8 mouse cellular contexts compared by ENCODE assay signal in the genomic region with DNA sequence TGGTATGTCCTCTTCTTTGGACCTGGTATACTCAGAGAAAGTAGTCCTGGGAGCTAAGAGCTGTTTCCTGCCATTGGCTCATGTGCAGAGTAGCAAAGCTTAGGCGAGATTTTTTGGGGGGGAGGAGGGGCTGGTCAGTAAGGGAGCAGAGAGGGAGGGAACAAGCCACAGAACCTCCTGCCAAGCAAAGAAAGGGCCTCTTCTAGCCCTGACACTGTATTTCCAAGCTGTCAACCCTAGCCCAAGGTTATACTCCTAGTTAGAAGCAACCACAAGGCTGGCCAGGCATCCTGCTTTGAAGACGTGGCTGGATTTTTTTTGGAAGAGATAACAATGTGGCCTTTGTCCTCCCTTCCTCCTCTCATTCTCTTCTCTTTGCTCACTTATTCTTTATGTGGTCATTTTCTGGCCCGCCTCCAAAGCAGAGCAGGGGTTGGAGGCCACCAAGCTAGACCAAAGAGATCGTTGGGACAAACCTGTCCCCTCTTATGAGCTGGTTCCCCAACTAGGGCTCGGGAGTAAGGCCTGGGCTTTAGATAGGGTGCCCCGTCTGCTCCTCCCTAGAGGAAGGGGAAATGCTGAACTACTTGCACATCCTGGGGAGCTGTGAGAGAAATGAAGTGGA.
A peak's percentile ranks its signal among the peaks of the same experiment; 100 is the strongest.
DNase-seq lines count a peak whose midpoint lies in the region; ATAC-seq and TF ChIP-seq lines count a peak whose summit lies in the region.

No protein-coding gene starts in this region.

- no peak for TF ChIP-seq CTCF in embryonic fibroblast, embryonic 13.5 days (IDR thresholded peaks at IDR 0.05; ENCODE audit: borderline replicate concordance, insufficient read depth, low read length)

- H3K9me3 ChIP-seq in forebrain, embryonic 10.5 days, result no peaks in the 10 kb centered on the region
- H3K9me3 ChIP-seq in forebrain, embryonic 11.5 days (ENCODE audit: control insufficient read depth, low read length), result no peaks in the 10 kb centered on the region
- no peaks in the 10 kb centered on the region for H3K9me3 ChIP-seq in intestine, embryonic 15.5 days
- no peaks in the 10 kb centered on the region for H3K9me3 ChIP-seq in intestine, embryonic 16.5 days (ENCODE audit: control insufficient read depth, low read length)

- WGBS in forebrain, embryonic 10.5 days, result 65% methylated on average over 6 of the region's 6 CpGs
- 54% methylated on average over 6 of the region's 6 CpGs for WGBS in forebrain, embryonic 11.5 days
- WGBS in intestine, embryonic 15.5 days, result 75% methylated on average over 6 of the region's 6 CpGs
- WGBS in intestine, embryonic 16.5 days, result 72% methylated on average over 6 of the region's 6 CpGs

- peaks cover 100% of the 10 kb centered on the region for H3K27me3 ChIP-seq in forebrain, embryonic 10.5 days (ENCODE audit: poor library complexity, severe bottlenecking)
- H3K27me3 ChIP-seq in forebrain, embryonic 11.5 days (ENCODE audit: control insufficient read depth, insufficient read depth, low read length), result peaks cover 9% of the 10 kb centered on the region
- H3K27me3 ChIP-seq in intestine, embryonic 15.5 days (replicated peaks), result 0 out of 2 replicates have a peak, but pooled peaks cover 3% of the 10 kb centered on the region
- 0 out of 2 replicates have a peak, but pooled peaks cover 4% of the 10 kb centered on the region for H3K27me3 ChIP-seq in intestine, embryonic 16.5 days (replicated peaks; ENCODE audit: control insufficient read depth, insufficient read depth, low read length)

- peaks cover 36% of the 10 kb centered on the region for H3K4me1 ChIP-seq in forebrain, embryonic 10.5 days
- H3K4me1 ChIP-seq in forebrain, embryonic 11.5 days (replicated peaks; ENCODE audit: control insufficient read depth, insufficient read depth, low read length), result no peaks in the 10 kb centered on the region
- H3K4me1 ChIP-seq in intestine, embryonic 15.5 days (replicated peaks), result 0 out of 2 replicates have a peak, but pooled peaks cover 9% of the 10 kb centered on the region
- H3K4me1 ChIP-seq in intestine, embryonic 16.5 days (ENCODE audit: control insufficient read depth, insufficient read depth, low read length), result no peaks in the 10 kb centered on the region
- H3K4me1 ChIP-seq in embryonic fibroblast, embryonic 13.5 days (ENCODE audit: control insufficient read depth, insufficient read depth, low read length), result peaks cover 7% of the 10 kb centered on the region

- peak; percentile 12 for DNase-seq in forebrain, embryonic 10.5 days (ENCODE audit: extremely low spot score, low spot score)
- no peak for DNase-seq in forebrain, embryonic 11.5 days (ENCODE audit: low spot score)
- peak; percentile 64 for DNase-seq in 3T3-L1 (ENCODE audit: low read depth, low spot score)
- DNase-seq in left cerebral cortex, postnatal 4 days, result no peak
- DNase-seq in spleen, postnatal 10 days (ENCODE audit: low spot score in 2 of 2), result no peak

- no peak overlapping the region for H3K4me3 ChIP-seq in forebrain, embryonic 10.5 days
- H3K4me3 ChIP-seq in forebrain, embryonic 11.5 days (ENCODE audit: low read depth, low read length), result no peak overlapping the region
- H3K4me3 ChIP-seq in intestine, embryonic 15.5 days (replicated peaks), result no peak overlapping the region
- no peak overlapping the region for H3K4me3 ChIP-seq in intestine, embryonic 16.5 days (ENCODE audit: low read length)
- no peak overlapping the region for H3K4me3 ChIP-seq in embryonic fibroblast, embryonic 13.5 days (ENCODE audit: insufficient read depth, low read length)

- no peaks in the 10 kb centered on the region for H3K36me3 ChIP-seq in forebrain, embryonic 10.5 days (replicated peaks)
- H3K36me3 ChIP-seq in forebrain, embryonic 11.5 days (ENCODE audit: control insufficient read depth, insufficient read depth, low read length), result no peaks in the 10 kb centered on the region
- no peaks in the 10 kb centered on the region for H3K36me3 ChIP-seq in intestine, embryonic 15.5 days
- H3K36me3 ChIP-seq in intestine, embryonic 16.5 days (ENCODE audit: control insufficient read depth, insufficient read depth, low read length), result no peaks in the 10 kb centered on the region

- no peak for ATAC-seq in forebrain, embryonic 11.5 days (replicated peaks; ENCODE audit: low FRiP score)
- no peak for ATAC-seq in intestine, embryonic 15.5 days
- ATAC-seq in intestine, embryonic 16.5 days, result no peak

- no peak overlapping the region for H3K9ac ChIP-seq in forebrain, embryonic 11.5 days (ENCODE audit: low read length)
- no peak overlapping the region for H3K9ac ChIP-seq in intestine, embryonic 15.5 days
- H3K9ac ChIP-seq in intestine, embryonic 16.5 days (ENCODE audit: low read depth, low read length), result no peak overlapping the region

- no peak for TF ChIP-seq POLR2A in embryonic fibroblast, embryonic 13.5 days (IDR thresholded peaks at IDR 0.05; ENCODE audit: low read depth, low read length)

- intact Hi-C loops in left cerebral cortex, postnatal 4 days (cut with DNase I), result no loop called here

- H3K27ac ChIP-seq in forebrain, embryonic 10.5 days, result peak overlapping the region; percentile 48; the same call in 1 of the 2 replicates
- H3K27ac ChIP-seq in forebrain, embryonic 11.5 days (ENCODE audit: low read depth, low read length), result no peak overlapping the region
- H3K27ac ChIP-seq in intestine, embryonic 15.5 days, result peak overlapping the region; percentile 68; the same call in 1 of the 2 replicates
- H3K27ac ChIP-seq in intestine, embryonic 16.5 days (ENCODE audit: low read length), result no peak overlapping the region
- H3K27ac ChIP-seq in embryonic fibroblast, embryonic 13.5 days (ENCODE audit: insufficient read depth, low read length), result 0 out of 2 replicates have a peak overlapping the region, but pooled peaks have one; percentile 32

- no peak overlapping the region for H3K4me2 ChIP-seq in forebrain, embryonic 11.5 days (ENCODE audit: low read depth, low read length, severe bottlenecking)
- H3K4me2 ChIP-seq in intestine, embryonic 15.5 days (replicated peaks), result no peak overlapping the region
- no peak overlapping the region for H3K4me2 ChIP-seq in intestine, embryonic 16.5 days (ENCODE audit: low read depth, low read length)

Comparison
In these comparisons a context has a peak if more than half of its experiments do, and no peak if none do; other contexts are left out.
1. DNase-seq: peak in forebrain, embryonic 10.5 days (single experiment) and 3T3-L1 (single experiment); none in forebrain, embryonic 11.5 days (single experiment), left cerebral cortex, postnatal 4 days (single experiment) and spleen, postnatal 10 days (0 of 2).
2. H3K27ac ChIP-seq: peak in forebrain, embryonic 10.5 days (single experiment), intestine, embryonic 15.5 days (single experiment) and embryonic fibroblast, embryonic 13.5 days (single experiment); none in forebrain, embryonic 11.5 days (single experiment) and intestine, embryonic 16.5 days (single experiment).